Mouse (Mus musculus) layer of hippocampus, postnatal 14 days (tissue): ENCODE data around the gene Sap30bp. TPM values are rescaled to one million over a fixed set of nuclear protein-coding genes. Genes with fewer than 3 reads are reported as not detected.

Experiments
- DNase-seq, 2 experiments: peaks; one replicate each; pipeline ENCODE4 v3.0.0; 2021 to 2022; ENCODE audit warnings: low spot score in 2 of 2, mixed read lengths in 1 of 2
- total RNA-seq, 2 experiments: library from RNA; stranded (reverse); gene quantifications; 2 replicates each; pipeline ENCODE4 v1.2.3; 2021

Sap30bp gene
- total RNA-seq, 2 experiments from 2014 or later: 39.2 to 50.4 TPM

GRCm38 (mm10) chr11:115955195-115955858 is 22.2 kb downstream of the Sap30bp start:
- DNase-seq: no peak

- DNase-seq: no peak
Measured at GRCm38 (mm10) chr11:115956453-115956852, 23.4 kb downstream of the Sap30bp start.

- DNase-seq: no peak
Measured at GRCm38 (mm10) chr11:115957971-115958370, 24.9 kb downstream of the Sap30bp start.

- no peak for DNase-seq
Measured at GRCm38 (mm10) chr11:115959018-115959417, 25.9 kb downstream of the Sap30bp start.

GRCm38 (mm10) chr11:115962651-115963412 is 29.8 kb downstream of the Sap30bp start:
- no peak for DNase-seq

- DNase-seq: no peak
Measured at GRCm38 (mm10) chr11:115964977-115965604, 32.0 kb downstream of the Sap30bp start.

- DNase-seq: no peak
Measured at GRCm38 (mm10) chr11:115968731-115969405, 35.8 kb downstream of the Sap30bp start.

GRCm38 (mm10) chr11:115970006-115970673 is 37.1 kb downstream of the Sap30bp start:
- DNase-seq: no peak

- no peak for DNase-seq
Measured at GRCm38 (mm10) chr11:115971016-115971415, 37.9 kb downstream of the Sap30bp start.

- DNase-seq: no peak
Measured at GRCm38 (mm10) chr11:115974309-115975082, 41.4 kb downstream of the Sap30bp start, which contains the start of gene Itgb4. Itgb4 (plus strand) TSS chr11:115974709.

GRCm38 (mm10) chr11:115975083-115975420 is 42.0 kb downstream of the Sap30bp start:
- no peak for DNase-seq

GRCm38 (mm10) chr11:115975544-115975943 is 42.5 kb downstream of the Sap30bp start:
- no peak for DNase-seq

GRCm38 (mm10) chr11:115982472-115982871 is 49.4 kb downstream of the Sap30bp start:
- DNase-seq: no peak

- DNase-seq: no peak
Measured at GRCm38 (mm10) chr11:115983291-115983690, 50.2 kb downstream of the Sap30bp start.

GRCm38 (mm10) chr11:115989686-115990085 is 56.6 kb downstream of the Sap30bp start:
- no peak for DNase-seq

GRCm38 (mm10) chr11:115992098-115992497 is 59.0 kb downstream of the Sap30bp start:
- no peak for DNase-seq

GRCm38 (mm10) chr11:115995256-115995655 is 62.2 kb downstream of the Sap30bp start:
- DNase-seq: no peak

- no peak for DNase-seq
Measured at GRCm38 (mm10) chr11:115997047-115997446, 64.0 kb downstream of the Sap30bp start.

GRCm38 (mm10) chr11:115997662-115998061 is 64.6 kb downstream of the Sap30bp start:
- no peak for DNase-seq

- DNase-seq: no peak
Measured at GRCm38 (mm10) chr11:115999027-115999426, 65.9 kb downstream of the Sap30bp start.
